Comparison of ENCODE assay signal across 13 mouse cellular contexts in the genomic region with DNA sequence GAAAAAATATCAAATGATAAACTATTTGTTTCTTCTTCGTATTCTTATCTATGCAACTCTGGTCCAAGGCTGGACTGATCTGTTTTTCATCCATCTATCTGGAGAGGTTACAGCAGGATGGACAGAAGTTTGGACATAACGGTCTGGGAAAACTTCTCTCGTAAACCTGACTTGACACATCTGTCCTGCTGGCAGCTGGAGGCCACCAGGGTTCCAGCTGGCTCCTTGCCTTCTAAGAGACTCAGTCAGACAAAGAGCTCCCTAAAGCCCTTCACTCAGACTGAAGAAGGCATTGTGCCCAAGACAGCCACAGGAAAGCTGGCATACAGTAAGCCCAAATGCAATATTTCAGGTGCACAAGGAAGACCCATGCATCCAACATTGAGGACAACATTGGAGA. TPM values are rescaled to one million over a fixed set of nuclear protein-coding genes. Genes with fewer than 3 reads are reported as not detected.
A peak's percentile ranks its signal among the peaks of the same experiment; 100 is the strongest.
DNase-seq lines count a peak whose midpoint lies in the region; ATAC-seq and TF ChIP-seq lines count a peak whose summit lies in the region.
"Had no signal": no experiment of that assay in that cellular context is flagged by ENCODE, and none has a peak within 500 bp of the region (broad histone marks: within the 10 kb centered on the region; RNA-seq: fewer than 3 reads in every experiment).

No protein-coding gene starts in this region.

- intact Hi-C loops in heart, adult 2 months (cut with DNase I), result no loop called here
- intact Hi-C loops in heart, postnatal 36 days (cut with DNase I), result no loop called here

- TF ChIP-seq EP300 in heart, adult 2 months (IDR thresholded peaks at IDR 0.05; ENCODE audit: insufficient read depth, low read depth, low read length), result no peak
- TF ChIP-seq EP300 in liver, postnatal 0 days (IDR thresholded peaks at IDR 0.05; ENCODE audit: low read depth), result no peak

- H3K27me3 ChIP-seq in heart, adult 2 months (ENCODE audit: control insufficient read depth, insufficient read depth, low read length), result no peaks in the 10 kb centered on the region
- no peaks in the 10 kb centered on the region for H3K27me3 ChIP-seq in heart, embryonic 11.5 days (ENCODE audit: control insufficient read depth, insufficient read depth, low read length)
- H3K27me3 ChIP-seq in liver, postnatal 0 days (ENCODE audit: insufficient read depth, low read length), result no peaks in the 10 kb centered on the region
- H3K27me3 ChIP-seq: liver, embryonic 12.5 days had no signal

- 32% methylated on average over 3 of the region's 3 CpGs for WGBS in heart, adult 2 months
- 62% methylated on average over 3 of the region's 3 CpGs for WGBS in heart, embryonic 11.5 days (ENCODE audit: insufficient replicate concordance)
- WGBS in liver, postnatal 0 days (ENCODE audit: insufficient replicate concordance), result 72% methylated on average over 3 of the region's 3 CpGs

- peak overlapping the region; percentile 65 for H3K27ac ChIP-seq in heart, adult 2 months
- H3K27ac ChIP-seq in heart, embryonic 11.5 days (ENCODE audit: low read depth, low read length), result no peak overlapping the region
- H3K27ac ChIP-seq in layer of hippocampus, adult 2 months, result no peak overlapping the region
- H3K27ac ChIP-seq in liver, postnatal 0 days (ENCODE audit: low read depth), result no peak overlapping the region
- H3K27ac ChIP-seq: liver, embryonic 12.5 days had no signal

- ATAC-seq in heart, embryonic 11.5 days (replicated peaks; ENCODE audit: insufficient number of reproducible peaks, low FRiP score, low TSS enrichment), result no peak
- ATAC-seq in granulocyte monocyte progenitor cell, adult 5-6 weeks (replicated peaks; ENCODE audit: poor library complexity, severe bottlenecking), result no peak
- no peak for ATAC-seq in liver, postnatal 0 days
- ATAC-seq: CD4-positive, CD25-positive, alpha-beta regulatory T cell, adult 4 months; liver, embryonic 12.5 days had no signal

- no peak for TF ChIP-seq POLR2A in heart, adult 2 months (IDR thresholded peaks at IDR 0.05; ENCODE audit: insufficient read depth, low read depth, low read length)

- H3K4me1 ChIP-seq in heart, adult 2 months (ENCODE audit: control insufficient read depth, insufficient read depth, low read length), result peaks cover 6% of the 10 kb centered on the region
- H3K4me1 ChIP-seq in heart, embryonic 11.5 days (ENCODE audit: control insufficient read depth, insufficient read depth, low read length), result no peaks in the 10 kb centered on the region; the same call in 1 of the 2 replicates
- H3K4me1 ChIP-seq in liver, postnatal 0 days (ENCODE audit: insufficient read depth), result no peaks in the 10 kb centered on the region
- H3K4me1 ChIP-seq: liver, embryonic 12.5 days had no signal

- no peak overlapping the region for H3K4me3 ChIP-seq in heart, adult 2 months
- no peak overlapping the region for H3K4me3 ChIP-seq in heart, embryonic 11.5 days (ENCODE audit: low read depth, low read length)
- no peak overlapping the region for H3K4me3 ChIP-seq in layer of hippocampus, adult 2 months
- H3K4me3 ChIP-seq in liver, postnatal 0 days (ENCODE audit: low read depth, low read length), result no peak overlapping the region
- H3K4me3 ChIP-seq: liver, embryonic 12.5 days had no signal

- H3K36me3 ChIP-seq in heart, adult 2 months (ENCODE audit: control insufficient read depth, insufficient read depth, low read length), result no peaks in the 10 kb centered on the region
- H3K36me3 ChIP-seq in heart, embryonic 11.5 days (ENCODE audit: control insufficient read depth, insufficient read depth, low read length), result no peaks in the 10 kb centered on the region
- H3K36me3 ChIP-seq in liver, postnatal 0 days (replicated peaks; ENCODE audit: insufficient read depth, low read length), result no peaks in the 10 kb centered on the region
- H3K36me3 ChIP-seq: liver, embryonic 12.5 days had no signal

- no peak overlapping the region for H3K9ac ChIP-seq in heart, adult 2 months (ENCODE audit: low read depth, low read length)
- no peak overlapping the region for H3K9ac ChIP-seq in heart, embryonic 11.5 days (ENCODE audit: low read depth, low read length)
- H3K9ac ChIP-seq in liver, postnatal 0 days (replicated peaks), result no peak overlapping the region
- H3K9ac ChIP-seq: liver, embryonic 12.5 days had no signal

- no peak overlapping the region for H3K4me2 ChIP-seq in heart, embryonic 11.5 days
- H3K4me2 ChIP-seq in liver, postnatal 0 days (ENCODE audit: low read depth, low read length), result no peak overlapping the region
- H3K4me2 ChIP-seq: liver, embryonic 12.5 days had no signal

- TF ChIP-seq CTCF in heart, adult 2 months (IDR thresholded peaks at IDR 0.05), result no peak
- no peak for TF ChIP-seq CTCF in layer of hippocampus, adult 2 months (conservative IDR thresholded peaks at IDR 0.05)
- no peak for TF ChIP-seq CTCF in liver, postnatal 0 days (IDR thresholded peaks at IDR 0.05; ENCODE audit: low read depth)

- H3K9me3 ChIP-seq in heart, embryonic 11.5 days (replicated peaks; ENCODE audit: control insufficient read depth, low read length), result no peaks in the 10 kb centered on the region
- H3K9me3 ChIP-seq in liver, postnatal 0 days (ENCODE audit: low read length), result no peaks in the 10 kb centered on the region; the same call in 1 of the 2 replicates

- no peaks in the 10 kb centered on the region for H3K79me2 ChIP-seq in heart, adult 2 months (replicated peaks; ENCODE audit: control insufficient read depth, insufficient read depth, low read length)

- DNase-seq in heart, adult 2 months, result peak; percentile 85 to 86
- peak; percentile 59 for DNase-seq in gastrocnemius, adult 18-20 months (ENCODE audit: low spot score)
- DNase-seq in heart, postnatal 36 days, result peak; percentile 82 to 83
- DNase-seq in lung, postnatal 4 days, result peak; percentile 24 to 42
- no peak for DNase-seq in layer of hippocampus, adult 2 months (ENCODE audit: low spot score in 2 of 2)
- no peak for DNase-seq in liver, postnatal 0 days
- DNase-seq: cerebellum, adult 2 months; midbrain, embryonic 14.5 days had no signal

RNA-seq across cellular contexts. Expression of gene Ngf, which starts 24.2 kb away (rescaled TPM):
- total RNA-seq in heart, adult 2 months (2021), result 1 to 10 TPM; 5.1 to 6.1 TPM
- polyA plus RNA-seq in heart, adult 2 months (2012; rRNA removed), result 17.1 and 26.3 TPM in 2 replicates
- 0.63 TPM in 1 of 2 replicates, not detected in the other for polyA plus RNA-seq in heart, embryonic 11.5 days (2014; fragmentation: Nextera tagmentation; extraction: Ambion mirVana)
- under 1 TPM; 0.52 to 0.68 TPM for total RNA-seq in gastrocnemius, adult 18-20 months (2021)
- total RNA-seq in heart, postnatal 36 days (2021), result 1 to 10 TPM; 6.1 to 7.6 TPM
- not detected in 2 replicates for total RNA-seq in granulocyte monocyte progenitor cell, adult 5-6 weeks (2014; fragmentation: Nextera tagmentation)
- not detected in 2 replicates for total RNA-seq in granulocyte monocyte progenitor cell, adult 5-6 weeks (2017)
- total RNA-seq in layer of hippocampus, adult 2 months (2021), result 10 to 100 TPM in 1 of 2 experiments, 1 to 10 TPM in 1; 9.8 to 14.5 TPM
- polyA plus RNA-seq in liver, postnatal 0 days (2015; fragmentation: Nextera tagmentation; extraction: Ambion mirVana), result 0.56 and 0.92 TPM in 2 replicates
- total RNA-seq: neutrophil, adult 5-6 weeks had no signal
- polyA plus RNA-seq: CD4-positive, CD25-positive, alpha-beta regulatory T cell, adult 4 months had no signal

Comparison
In these comparisons a context has a peak if more than half of its experiments do, and no peak if none do; other contexts are left out.
1. DNase-seq: peak in heart, adult 2 months (2 of 2), gastrocnemius, adult 18-20 months (single experiment), heart, postnatal 36 days (2 of 2) and lung, postnatal 4 days (2 of 2); none in layer of hippocampus, adult 2 months (0 of 2) and liver, postnatal 0 days (single experiment).